Mouse (Mus musculus) spleen, adult 2 months (tissue): ENCODE measurements around the gene Adgrl1.

Experiments
- CTCF ChIP-seq: fragments of 200-500 bp; IDR thresholded peaks from 2 replicates; pipeline ENCODE4 v1.5.1; 2011; ENCODE audit warnings: mild to moderate bottlenecking, inconsistent platforms; ENCODE audit not compliant: insufficient read depth, insufficient read length, insufficient replicate concordance; ENCODE audit errors: extremely low read depth
- POLR2A ChIP-seq: fragments of 200-500 bp; IDR thresholded peaks from 2 replicates; pipeline ENCODE4 v1.6.1; 2011; ENCODE audit warnings: low read depth, low read length, inconsistent platforms

DNA sequence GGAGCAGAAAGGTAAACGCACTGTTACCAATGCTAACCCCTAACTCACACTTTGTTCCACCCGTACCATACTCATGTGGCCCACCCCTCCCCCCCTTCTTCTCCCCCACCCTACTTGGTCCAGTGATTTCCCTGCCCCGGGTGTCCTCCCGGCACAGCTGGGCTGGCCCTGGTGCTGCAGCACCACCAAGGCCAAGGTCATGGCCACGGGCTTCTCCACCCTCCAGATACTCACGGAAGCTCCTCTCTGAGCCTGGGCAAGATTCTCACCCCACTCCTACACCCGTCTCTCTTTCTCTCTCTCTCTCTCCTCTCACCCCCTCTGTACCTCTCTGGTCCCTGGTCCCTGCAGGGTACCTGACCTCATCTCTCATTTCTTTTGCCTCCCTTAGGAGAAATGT lies 26.4 kb downstream of the Adgrl1 start:
- TF ChIP-seq CTCF, result no peak
- TF ChIP-seq POLR2A, result no peak
